Mouse (Mus musculus) forebrain, embryonic 13.5 days (tissue): ENCODE data around the gene Nr2e1. TPM values are rescaled to one million over a fixed set of nuclear protein-coding genes. Genes with fewer than 3 reads are reported as not detected.

Source experiments
- ATAC-seq: fragments of 200-750 bp; cut with Nextera tagmentation; 2 replicates; pipeline ENCODE4 v1.8.0; 2017
- H3K27ac ChIP-seq: fragments of 300-500 bp; sonication (generic); 2 replicates; pipeline ENCODE4 v1.5.1; 2015; ENCODE audit warnings: inconsistent platforms, mild to moderate bottlenecking, moderate library complexity
- H3K27me3 ChIP-seq: fragments of 300-500 bp; sonication (generic); 2 replicates; pipeline ENCODE4 v1.6.1; 2015; ENCODE audit warnings: mild to moderate bottlenecking, inconsistent platforms
- H3K36me3 ChIP-seq: fragments of 300-500 bp; sonication (generic); 2 replicates; pipeline ENCODE4 v1.6.1; 2015; ENCODE audit warnings: mild to moderate bottlenecking, inconsistent platforms; ENCODE audit not compliant: poor library complexity, severe bottlenecking
- H3K4me1 ChIP-seq: fragments of 300-500 bp; sonication (generic); 2 replicates; pipeline ENCODE4 v1.6.1; 2015; ENCODE audit warnings: inconsistent platforms
- H3K4me2 ChIP-seq: fragments of 300-500 bp; sonication (generic); 2 replicates; pipeline ENCODE4 v1.6.1; 2015; ENCODE audit warnings: inconsistent platforms, mild to moderate bottlenecking, moderate library complexity
- H3K4me3 ChIP-seq: fragments of 300-500 bp; sonication (generic); 2 replicates; pipeline ENCODE4 v1.5.1; 2015; ENCODE audit warnings: mild to moderate bottlenecking, inconsistent platforms
- H3K9ac ChIP-seq: fragments of 300-500 bp; sonication (generic); 2 replicates; pipeline ENCODE4 v1.6.1; 2015; ENCODE audit warnings: mild to moderate bottlenecking, inconsistent platforms
- H3K9me3 ChIP-seq: fragments of 300-500 bp; sonication (generic); replicated peaks from 2 replicates; pipeline ENCODE4 v1.6.1; 2016; ENCODE audit warnings: inconsistent platforms
- WGBS: fragments of 180-500 bp; shearing (Covaris S2); methylation state at CpG from one replicate; pipeline ENCODE4 v1.1.7; 2015; 5-methylcytosine and 5-hydroxymethylcytosine counted together
- polyA plus RNA-seq: library from polyadenylated mRNA; unstranded; fragments of >200 nt; fragmentation: Nextera tagmentation; extraction: Ambion mirVana; gene quantifications from 2 replicates; pipeline ENCODE4 v1.2.1, GENCODE M21; 2015

Nr2e1 gene
- polyA plus RNA-seq, result 71.0 and 77.0 TPM in 2 replicates

DNA sequence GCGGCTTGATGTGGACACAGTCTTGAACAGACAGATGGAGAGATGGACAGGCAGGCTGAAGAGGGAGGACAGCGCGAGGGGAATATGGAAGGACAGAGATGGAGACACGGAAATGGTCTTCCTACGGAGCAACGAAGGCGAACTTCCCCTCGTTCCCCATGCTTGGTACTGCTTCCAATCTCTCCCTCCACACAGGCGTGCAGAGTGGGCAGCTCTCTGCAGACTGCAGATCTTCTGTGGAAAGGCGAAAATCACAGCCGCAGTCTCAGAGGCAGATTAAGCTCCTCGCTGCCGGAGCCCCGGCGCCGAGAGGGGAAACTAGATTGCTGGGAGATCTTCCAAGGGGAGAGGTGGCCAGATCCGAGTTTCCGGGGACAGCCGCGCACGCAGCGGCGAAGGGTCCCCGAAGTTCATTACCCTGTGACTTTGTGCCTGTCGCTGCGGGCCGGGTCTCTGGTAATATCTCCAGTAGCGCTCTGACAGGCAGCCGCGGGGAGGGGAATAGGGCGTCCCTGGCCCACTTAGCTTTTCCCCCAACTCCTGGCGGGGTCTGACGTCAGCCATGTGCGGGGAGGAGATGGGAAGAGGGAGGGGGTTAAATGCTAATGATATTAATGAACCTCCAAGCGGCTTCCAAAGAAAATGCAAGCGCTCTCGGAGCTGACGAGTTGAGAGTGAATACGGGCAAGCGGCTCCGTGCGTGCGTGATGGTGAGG, at the start of gene Nr2e1, which contains the start of gene Ostm1:
Gene Nr2e1 (minus strand): TSS at position 476 of the 716 bp plus-strand sequence.
Gene Ostm1 (plus strand): TSS at position 666 of the 716 bp plus-strand sequence.
- Histone ChIP-seq H3K27ac (peak within 1 kb of the TSS; percentile 96), H3K9ac (peak within 1 kb of the TSS; percentile 98), H3K4me1 (peaks cover 83% of the 10 kb centered on the region), H3K4me3 (peak within 1 kb of the TSS; percentile 81), H3K4me2 (peak within 1 kb of the TSS; percentile 89), H3K36me3 (no peaks in the 10 kb centered on the region; the same call in 1 of the 2 replicates), H3K9me3 (no peaks in the 10 kb centered on the region), H3K27me3 (peaks cover 7% of the 10 kb centered on the region)
- under 1% methylated on average over 43 of the region's 43 CpGs for WGBS
- ATAC-seq, result peak; percentile 81

DNA sequence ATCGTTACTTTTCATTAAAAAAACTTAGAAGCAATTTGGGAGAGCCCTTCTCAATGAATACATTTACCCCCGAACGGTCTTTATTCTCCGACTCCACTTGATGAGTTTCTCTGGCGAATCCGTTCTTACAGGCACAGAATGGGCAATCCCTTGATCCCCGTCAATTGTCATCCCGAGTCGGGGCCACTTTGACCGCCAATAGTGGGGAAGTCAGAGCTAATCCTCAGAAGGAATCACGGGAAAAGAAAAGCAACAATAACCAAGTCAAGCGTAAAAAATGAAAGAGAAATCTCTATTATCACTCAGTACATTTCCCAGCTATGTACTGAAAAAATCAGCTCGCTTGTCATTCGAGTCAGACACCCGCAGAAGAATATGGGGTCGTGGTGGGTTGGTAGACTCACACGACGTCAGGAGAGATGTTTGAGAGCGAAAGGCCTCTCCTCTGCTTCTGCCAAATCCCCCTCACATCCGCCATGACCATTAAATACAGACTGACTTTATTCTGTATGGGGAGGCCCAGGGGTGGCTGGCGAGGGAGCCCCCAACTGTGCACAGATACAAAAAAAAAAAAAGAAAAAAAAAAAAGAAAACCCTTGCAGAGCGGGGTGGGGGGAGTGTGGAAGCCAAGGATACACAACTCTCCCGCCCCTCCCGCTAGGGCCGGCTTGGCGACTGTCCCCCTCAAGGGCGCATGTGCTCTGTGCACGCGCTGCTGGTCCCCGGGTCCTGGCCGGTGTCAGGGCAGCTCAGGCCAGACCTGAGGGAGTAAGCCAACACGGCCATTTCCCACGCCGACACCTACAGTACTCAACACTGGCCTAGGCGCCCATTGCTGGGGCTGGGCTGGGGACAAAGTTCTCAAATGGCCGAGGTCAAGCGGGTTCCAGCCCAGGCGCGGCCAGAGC, 49.3 kb upstream of the Nr2e1 start:
- ATAC-seq, result no peak
- Histone ChIP-seq H3K9ac (peak overlapping the region; percentile 68), H3K9me3 (no peaks in the 10 kb centered on the region), H3K36me3 (no peaks in the 10 kb centered on the region), H3K27me3 (peaks cover 31% of the 10 kb centered on the region), H3K27ac (peak overlapping the region; percentile 96), H3K4me3 (peak overlapping the region; percentile 40), H3K4me2 (peak overlapping the region; percentile 75), H3K4me1 (peaks cover 89% of the 10 kb centered on the region)
- WGBS, result 3% methylated on average over 39 of the region's 39 CpGs

- Histone ChIP-seq H3K27me3 (peaks cover 25% of the 10 kb centered on the region), H3K4me1 (peaks cover 84% of the 10 kb centered on the region), H3K4me2 (peak overlapping the region; percentile 75), H3K9me3 (no peaks in the 10 kb centered on the region), H3K36me3 (no peaks in the 10 kb centered on the region), H3K27ac (peak overlapping the region; percentile 96), H3K4me3 (peak overlapping the region; percentile 40), H3K9ac (peak overlapping the region; percentile 68)
- 2% methylated on average over 42 of the region's 42 CpGs for WGBS
- ATAC-seq, result peak; percentile 23; the same call in 1 of the 2 replicates
These were observed 48.5 kb upstream of the Nr2e1 start for GRCm38 (mm10) chr10:42631754-42632452.

DNA sequence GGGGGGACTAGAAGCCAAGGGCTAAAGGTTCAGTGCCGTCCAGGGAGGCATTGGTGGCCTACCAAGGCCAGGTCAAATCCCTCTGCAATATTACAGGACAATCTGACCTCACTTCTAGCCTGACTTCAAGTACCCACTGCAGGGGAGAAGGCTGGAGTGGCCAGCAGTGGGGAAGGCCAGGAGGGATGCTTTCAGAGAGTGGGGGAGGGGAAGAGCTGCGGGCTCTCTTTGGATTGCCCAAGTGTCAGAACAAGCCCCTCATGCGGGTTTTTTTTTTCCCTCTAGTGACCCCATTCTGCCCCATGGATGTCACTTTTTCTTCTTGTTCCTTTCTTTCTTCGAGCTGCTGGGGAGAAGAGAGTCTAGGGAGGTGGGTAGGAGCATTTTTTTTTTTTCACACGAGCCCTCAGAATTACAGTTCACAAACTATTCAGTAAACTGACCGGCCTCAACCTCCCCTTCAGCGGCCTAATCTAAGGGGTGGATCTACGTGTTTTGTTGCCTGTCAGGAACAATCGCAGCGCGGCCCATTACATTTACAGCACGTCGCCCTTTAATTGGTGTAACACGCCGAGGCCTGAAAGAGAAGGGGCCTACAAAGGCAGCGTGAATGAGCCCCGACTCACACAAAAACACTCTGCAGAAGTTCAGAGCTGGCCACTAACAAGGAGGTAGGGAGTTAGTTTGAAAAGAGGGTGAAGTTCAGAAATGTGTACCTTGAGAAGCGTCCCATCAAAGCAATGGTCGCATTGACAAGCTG, 47.3 kb upstream of the Nr2e1 start:
- H3K36me3 ChIP-seq, result no peaks in the 10 kb centered on the region
- H3K4me3 ChIP-seq, result no peak overlapping the region
- peak overlapping the region; percentile 96 for H3K27ac ChIP-seq
- peak overlapping the region; percentile 75 for H3K4me2 ChIP-seq
- no peaks in the 10 kb centered on the region for H3K9me3 ChIP-seq
- H3K9ac ChIP-seq, result peak overlapping the region; percentile 16; the same call in 1 of the 2 replicates
- peak; percentile 61; the same call in 1 of the 2 replicates for ATAC-seq
- peaks cover 22% of the 10 kb centered on the region for H3K27me3 ChIP-seq
- H3K4me1 ChIP-seq, result peaks cover 73% of the 10 kb centered on the region
- WGBS, result 1% methylated on average over 19 of the region's 19 CpGs

DNA sequence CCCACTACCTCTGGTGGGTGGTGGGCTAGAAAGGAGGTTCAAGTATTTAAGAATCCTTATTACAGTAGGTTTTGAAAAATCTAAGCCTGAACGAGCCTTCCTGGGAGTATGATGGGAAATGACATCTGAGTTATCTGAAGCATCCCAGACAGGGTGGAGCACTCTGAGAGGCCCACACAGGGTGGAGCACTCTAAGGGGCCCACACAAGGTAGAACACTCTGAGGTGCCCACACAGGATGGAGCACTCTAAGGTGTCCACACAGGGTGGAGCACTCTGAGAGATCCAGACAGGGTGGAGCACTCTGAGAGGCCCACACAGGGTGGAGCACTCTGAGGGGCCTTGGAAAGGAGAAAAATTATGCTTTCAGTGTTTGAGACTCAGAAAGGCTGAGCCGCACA, 42.5 kb upstream of the Nr2e1 start:
- ATAC-seq, result no peak
- no peak overlapping the region for H3K4me2 ChIP-seq

DNA sequence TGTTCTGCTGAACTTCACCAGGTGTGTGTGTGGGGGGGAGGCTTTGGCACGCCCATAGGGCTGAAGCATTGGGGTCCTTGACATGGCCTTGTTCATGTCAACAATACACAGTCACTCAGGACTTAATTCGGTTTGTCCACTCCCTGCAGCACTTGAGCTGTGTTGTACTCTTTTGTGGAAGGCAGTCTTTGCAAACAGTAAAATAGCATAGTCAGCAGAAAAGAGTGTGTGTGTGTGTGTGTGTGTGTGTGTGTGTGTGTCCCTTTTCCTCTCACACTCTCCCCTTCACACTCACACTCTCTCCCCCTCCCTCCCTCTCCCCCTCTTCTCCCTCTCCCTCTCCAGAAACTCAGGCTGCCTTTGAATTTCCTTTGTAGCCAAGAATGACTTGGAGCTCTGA, 34.9 kb upstream of the Nr2e1 start:
- no peaks in the 10 kb centered on the region for H3K36me3 ChIP-seq
- no peak overlapping the region for H3K4me3 ChIP-seq
- 12% methylated on average over 2 of the region's 2 CpGs for WGBS
- no peaks in the 10 kb centered on the region for H3K9me3 ChIP-seq
- peaks cover 5% of the 10 kb centered on the region; the same call in 1 of the 2 replicates for H3K27me3 ChIP-seq
- H3K4me1 ChIP-seq, result peaks cover 42% of the 10 kb centered on the region
- no peak overlapping the region for H3K27ac ChIP-seq
- no peak for ATAC-seq
- no peak overlapping the region for H3K9ac ChIP-seq
- no peak overlapping the region for H3K4me2 ChIP-seq

More for the DNA sequence above, 42.5 kb upstream of the Nr2e1 start:
- no peaks in the 10 kb centered on the region for H3K9me3 ChIP-seq
- peaks cover 24% of the 10 kb centered on the region for H3K4me1 ChIP-seq
- no peak overlapping the region for H3K27ac ChIP-seq
- H3K4me3 ChIP-seq, result no peak overlapping the region
- no peaks in the 10 kb centered on the region for H3K36me3 ChIP-seq
- no peak overlapping the region for H3K9ac ChIP-seq
- peaks cover 11% of the 10 kb centered on the region; the same call in 1 of the 2 replicates for H3K27me3 ChIP-seq
- 87% methylated on average over 2 of the region's 2 CpGs for WGBS

- Histone ChIP-seq H3K27ac (no peak overlapping the region), H3K4me1 (peaks cover 46% of the 10 kb centered on the region), H3K27me3 (peaks cover 5% of the 10 kb centered on the region; the same call in 1 of the 2 replicates), H3K36me3 (no peaks in the 10 kb centered on the region), H3K9me3 (no peaks in the 10 kb centered on the region), H3K4me2 (peak overlapping the region; percentile 73), H3K9ac (no peak overlapping the region), H3K4me3 (no peak overlapping the region)
- no peak for ATAC-seq
- WGBS, result 23% methylated on average over 9 of the region's 9 CpGs
These were observed 31.3 kb upstream of the Nr2e1 start for GRCm38 (mm10) chr10:42614766-42615165.

DNA sequence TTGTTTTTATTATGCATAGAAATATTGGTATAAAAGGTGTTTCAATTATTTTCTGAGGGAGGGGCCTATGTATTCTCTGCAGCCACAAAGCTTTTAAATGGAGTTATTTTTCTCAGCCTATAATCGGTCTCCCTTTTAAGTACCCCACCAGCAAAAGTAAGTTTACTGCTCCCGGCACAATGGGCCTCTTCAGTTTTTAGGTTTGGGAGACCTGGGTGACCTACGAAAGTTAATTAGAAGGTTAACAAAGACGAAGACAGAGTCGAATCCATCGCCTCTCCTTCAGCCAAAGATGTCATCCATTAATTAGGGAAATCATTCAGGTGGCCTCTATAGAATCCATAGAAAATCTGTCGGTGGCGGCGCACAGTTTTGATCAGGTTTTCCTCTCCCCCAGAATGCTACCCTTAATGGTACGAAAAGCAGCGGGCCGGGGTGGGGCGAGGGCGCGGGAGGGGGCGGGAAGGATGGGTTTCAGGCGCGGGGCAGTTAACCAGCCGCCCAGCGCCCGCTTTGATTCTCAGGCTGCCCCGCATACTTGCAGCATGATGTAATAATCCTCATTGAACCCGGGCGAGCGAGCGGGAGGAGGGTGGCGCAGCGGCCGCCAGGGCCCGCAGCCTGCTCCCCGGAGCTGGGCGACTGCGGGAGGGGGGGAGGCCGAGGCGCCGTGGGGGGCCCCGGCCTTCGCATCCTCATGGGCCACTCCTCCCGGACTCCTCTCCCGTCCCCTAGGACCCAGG, 30.4 kb upstream of the Nr2e1 start:
- H3K9me3 ChIP-seq, result no peaks in the 10 kb centered on the region
- peak; percentile 89 for ATAC-seq
- peak overlapping the region; percentile 39 for H3K4me3 ChIP-seq
- peaks cover 41% of the 10 kb centered on the region for H3K4me1 ChIP-seq
- H3K27me3 ChIP-seq, result no peaks in the 10 kb centered on the region
- no peaks in the 10 kb centered on the region for H3K36me3 ChIP-seq
- H3K27ac ChIP-seq, result peak overlapping the region; percentile 74
- H3K4me2 ChIP-seq, result peak overlapping the region; percentile 73
- peak overlapping the region; percentile 61 for H3K9ac ChIP-seq
- under 1% methylated on average over 27 of the region's 40 CpGs for WGBS

GRCm38 (mm10) chr10:42613075-42613474, 29.6 kb upstream of the Nr2e1 start:
- Histone ChIP-seq H3K27me3 (no peaks in the 10 kb centered on the region), H3K4me2 (peak overlapping the region; percentile 73), H3K4me1 (peaks cover 34% of the 10 kb centered on the region), H3K27ac (peak overlapping the region; percentile 74), H3K4me3 (no peak overlapping the region), H3K9me3 (no peaks in the 10 kb centered on the region), H3K9ac (peak overlapping the region; percentile 50), H3K36me3 (no peaks in the 10 kb centered on the region)
- no peak for ATAC-seq
- WGBS, result 7% methylated on average over 12 of the region's 12 CpGs

GRCm38 (mm10) chr10:42606757-42607156, 23.3 kb upstream of the Nr2e1 start:
- Histone ChIP-seq H3K36me3 (peaks cover 5% of the 10 kb centered on the region; the same call in 1 of the 2 replicates), H3K4me3 (no peak overlapping the region), H3K27me3 (no peaks in the 10 kb centered on the region), H3K4me1 (no peaks in the 10 kb centered on the region; the same call in 1 of the 2 replicates), H3K9ac (no peak overlapping the region), H3K27ac (no peak overlapping the region), H3K4me2 (no peak overlapping the region), H3K9me3 (peaks cover 12% of the 10 kb centered on the region; the same call in 1 of the 2 replicates)
- ATAC-seq, result no peak
- WGBS, result 85% methylated on average over 4 of the region's 4 CpGs
